Mouse (Mus musculus) forebrain, embryonic 14.5 days (tissue): ENCODE data around the gene Tmem132d. TPM values are rescaled to one million over a fixed set of nuclear protein-coding genes. Genes with fewer than 3 reads are reported as not detected.
A peak's percentile ranks its signal among the peaks of the same experiment; 100 is the strongest.

Source experiments
- ATAC-seq: fragments of 200-750 bp; cut with Nextera tagmentation; 2 replicates; pipeline ENCODE4 v1.8.0; 2017; ENCODE audit warnings: mild to moderate bottlenecking, moderate library complexity
- DNase-seq: peaks from one replicate; pipeline ENCODE4 v3.0.0-alpha.2; 2015; ENCODE audit warnings: low spot score
- H3K27ac ChIP-seq: fragments of 300-500 bp; sonication (generic); 2 replicates; pipeline ENCODE4 v1.5.1; 2014; ENCODE audit warnings: low read depth, mild to moderate bottlenecking, control low read depth, low read length, moderate library complexity
- H3K27me3 ChIP-seq: fragments of 300-500 bp; sonication (generic); replicated peaks from 2 replicates; pipeline ENCODE4 v1.6.1; 2014; ENCODE audit warnings: low read length, control low read depth, mixed read lengths; ENCODE audit not compliant: control insufficient read depth, insufficient read depth
- H3K36me3 ChIP-seq: fragments of 300-500 bp; sonication (generic); 2 replicates; pipeline ENCODE4 v1.6.1; 2014; ENCODE audit warnings: low read length, control low read depth; ENCODE audit not compliant: control insufficient read depth, insufficient read depth
- H3K4me1 ChIP-seq: fragments of 300-500 bp; sonication (generic); 2 replicates; pipeline ENCODE4 v1.6.1; 2014; ENCODE audit warnings: antibody characterized with exemption, low read length, control low read depth; ENCODE audit not compliant: control insufficient read depth, insufficient read depth
- H3K4me2 ChIP-seq: fragments of 300-500 bp; sonication (generic); 2 replicates; pipeline ENCODE4 v1.6.1; 2014; ENCODE audit warnings: mild to moderate bottlenecking, control low read depth, low read length
- H3K4me3 ChIP-seq: fragments of 300-500 bp; sonication (generic); 2 replicates; pipeline ENCODE4 v1.5.1; 2014; ENCODE audit warnings: low read depth, low read length, control low read depth
- H3K9ac ChIP-seq: fragments of 300-500 bp; sonication (generic); 2 replicates; pipeline ENCODE4 v1.6.1; 2014; ENCODE audit warnings: mild to moderate bottlenecking, low read length, control low read depth, moderate library complexity
- H3K9me3 ChIP-seq: fragments of 300-500 bp; sonication (generic); replicated peaks from 2 replicates; pipeline ENCODE4 v1.6.1; 2016; ENCODE audit warnings: low read length, control low read depth, mixed read lengths; ENCODE audit not compliant: control insufficient read depth
- WGBS: fragments of 180-500 bp; shearing (Covaris S2); extraction: QIAGEN DNeasy Blood & Tissue Kit; methylation state at CpG from one replicate; pipeline ENCODE4 v1.1.7; 2014; 5-methylcytosine and 5-hydroxymethylcytosine counted together
- polyA plus RNA-seq: library from polyadenylated mRNA; unstranded; fragments of >200 nt; fragmentation: Nextera tagmentation; extraction: Ambion mirVana; gene quantifications from 2 replicates; pipeline ENCODE4 v1.2.1, GENCODE M21; 2014

The Tmem132d gene
- polyA plus RNA-seq: 0.86 and 1.1 TPM in 2 replicates

DNA sequence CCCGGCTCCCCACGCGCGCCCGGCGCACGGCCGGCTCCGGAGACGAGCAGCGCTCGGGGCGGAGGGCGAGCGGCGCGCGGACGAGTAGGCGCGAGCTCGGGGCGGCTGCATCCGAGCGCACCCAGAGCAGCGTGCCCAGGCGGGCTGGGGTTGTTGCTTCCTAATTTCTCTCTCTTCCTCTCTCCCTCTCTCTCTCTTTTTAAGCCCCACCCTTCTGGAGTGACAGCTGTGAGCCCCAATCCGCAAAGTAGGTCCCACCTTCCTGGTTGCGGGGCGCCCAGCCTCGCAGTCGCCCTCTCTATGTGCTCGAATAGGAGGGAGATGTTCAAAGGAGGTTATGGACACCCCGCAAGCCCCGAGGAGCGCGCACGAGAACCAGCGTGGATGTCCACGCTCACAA lies at the start of gene Tmem132d:
TSS of gene Tmem132d (minus strand) at position 162 of the 400 bp plus-strand sequence.
- peak within 1 kb of the TSS; percentile 50 for H3K9ac ChIP-seq
- H3K36me3 ChIP-seq: no peaks in the 10 kb centered on the region
- DNase-seq: no peak
- WGBS: under 1% methylated on average over 29 of the region's 40 CpGs
- H3K27me3 ChIP-seq: peaks cover 44% of the 10 kb centered on the region
- H3K4me2 ChIP-seq: peak within 1 kb of the TSS; percentile 74
- no peaks in the 10 kb centered on the region for H3K4me1 ChIP-seq
- peak within 1 kb of the TSS; percentile 43 for H3K4me3 ChIP-seq
- no peak within 1 kb of the TSS for H3K27ac ChIP-seq
- H3K9me3 ChIP-seq: no peaks in the 10 kb centered on the region
- peak; percentile 26; the same call in 1 of the 2 replicates for ATAC-seq

DNA sequence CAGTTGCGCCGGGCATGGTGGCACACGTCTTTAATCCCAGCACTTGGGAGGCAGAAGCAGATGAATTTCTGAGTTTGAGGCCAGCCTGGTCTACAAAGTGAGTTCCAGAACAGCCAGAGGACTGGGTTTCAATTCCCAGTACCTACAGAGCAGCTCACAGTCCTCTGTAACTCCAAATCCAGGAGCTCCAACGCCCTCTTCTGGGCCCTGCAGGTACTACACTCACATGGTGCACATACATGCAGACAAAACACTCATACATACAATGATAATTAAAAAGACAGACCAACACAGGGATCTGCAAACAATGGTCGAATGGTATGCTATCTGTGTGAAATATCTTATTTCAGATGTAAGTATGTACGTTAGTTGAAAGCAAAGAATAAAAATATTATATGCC lies 47.9 kb upstream of the Tmem132d start:
- H3K4me2 ChIP-seq: no peak overlapping the region
- peaks cover 7% of the 10 kb centered on the region; the same call in 1 of the 2 replicates for H3K4me1 ChIP-seq
- no peak overlapping the region for H3K4me3 ChIP-seq
- no peaks in the 10 kb centered on the region for H3K27me3 ChIP-seq
- ATAC-seq (no peak), DNase-seq (no peak)
- no peaks in the 10 kb centered on the region for H3K36me3 ChIP-seq
- no peak overlapping the region for H3K27ac ChIP-seq
- no peak overlapping the region for H3K9ac ChIP-seq
- WGBS: 88% methylated on average over 6 of the region's 6 CpGs
- no peaks in the 10 kb centered on the region for H3K9me3 ChIP-seq

DNA sequence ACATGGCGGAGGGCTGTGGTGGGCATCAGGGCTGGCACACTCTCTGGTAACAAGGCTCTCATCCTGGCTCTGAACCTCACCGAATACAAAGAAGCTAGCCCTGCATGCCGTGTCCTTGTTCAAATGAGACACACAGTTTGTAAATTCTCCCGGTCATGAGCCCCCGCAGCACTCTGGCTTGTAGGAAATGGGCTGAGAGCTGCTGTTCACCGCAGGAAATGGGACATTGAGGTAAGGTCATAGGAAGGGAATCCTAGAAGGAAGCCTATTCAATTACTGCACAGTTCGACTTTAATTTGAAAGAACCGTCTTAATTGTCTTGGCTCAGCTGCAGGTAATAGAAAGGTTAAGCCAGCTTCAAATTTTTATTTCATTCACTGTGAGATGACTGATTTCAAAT lies 42.5 kb upstream of the Tmem132d start:
- no peaks in the 10 kb centered on the region for H3K4me1 ChIP-seq
- H3K9me3 ChIP-seq: no peaks in the 10 kb centered on the region
- H3K4me2 ChIP-seq: no peak overlapping the region
- H3K27ac ChIP-seq: no peak overlapping the region
- WGBS: 90% methylated on average over 8 of the region's 8 CpGs
- ATAC-seq (no peak), DNase-seq (no peak)
- no peaks in the 10 kb centered on the region for H3K27me3 ChIP-seq
- H3K36me3 ChIP-seq: no peaks in the 10 kb centered on the region
- H3K4me3 ChIP-seq: no peak overlapping the region
- no peak overlapping the region for H3K9ac ChIP-seq

DNA sequence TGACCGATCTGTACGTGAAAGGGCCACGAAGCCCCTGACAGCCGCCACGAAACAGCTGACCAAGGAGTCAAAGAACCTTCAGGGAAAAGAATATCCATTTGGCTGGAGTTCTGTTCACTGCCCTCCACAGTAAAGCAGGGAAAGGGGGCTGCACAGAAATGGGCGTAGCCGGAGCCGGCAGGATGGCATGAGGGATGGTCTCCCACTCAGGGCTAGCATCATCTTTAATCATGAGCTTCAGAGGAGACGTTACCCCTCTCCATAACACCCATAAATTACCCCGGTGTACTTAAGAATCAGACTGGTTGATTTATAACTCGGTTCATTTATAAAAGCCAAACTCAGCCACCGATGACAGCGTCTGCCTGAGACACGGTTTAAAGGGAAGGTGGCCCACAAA lies 36.9 kb upstream of the Tmem132d start:
- Histone ChIP-seq H3K4me3 (no peak overlapping the region), H3K27ac (no peak overlapping the region), H3K4me2 (no peak overlapping the region), H3K27me3 (no peaks in the 10 kb centered on the region), H3K36me3 (no peaks in the 10 kb centered on the region), H3K4me1 (no peaks in the 10 kb centered on the region), H3K9ac (no peak overlapping the region), H3K9me3 (no peaks in the 10 kb centered on the region)
- ATAC-seq: no peak
- DNase-seq: no peak
- 83% methylated on average over 14 of the region's 14 CpGs for WGBS

DNA sequence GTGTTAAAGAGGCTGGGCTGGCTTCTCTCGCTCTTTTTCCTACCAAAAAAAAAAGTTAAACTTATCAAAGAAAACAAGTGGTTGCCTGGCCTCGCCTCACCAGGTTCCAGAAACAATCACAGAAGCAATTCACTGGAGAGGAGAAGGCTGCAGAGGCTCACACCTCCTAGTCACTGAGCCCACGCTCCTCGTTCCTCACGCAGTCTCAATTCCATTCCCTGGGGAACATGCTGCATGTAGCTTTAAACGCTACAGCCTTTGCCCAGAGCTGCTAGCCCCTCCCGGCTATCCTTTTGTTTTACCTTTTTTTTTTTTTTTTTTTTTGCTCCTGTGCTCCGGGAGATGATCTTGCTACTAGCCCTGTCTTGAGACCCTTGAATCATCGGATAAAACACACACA lies 31.6 kb upstream of the Tmem132d start:
- H3K4me1 ChIP-seq: no peaks in the 10 kb centered on the region
- ATAC-seq (no peak), DNase-seq (no peak)

DNA sequence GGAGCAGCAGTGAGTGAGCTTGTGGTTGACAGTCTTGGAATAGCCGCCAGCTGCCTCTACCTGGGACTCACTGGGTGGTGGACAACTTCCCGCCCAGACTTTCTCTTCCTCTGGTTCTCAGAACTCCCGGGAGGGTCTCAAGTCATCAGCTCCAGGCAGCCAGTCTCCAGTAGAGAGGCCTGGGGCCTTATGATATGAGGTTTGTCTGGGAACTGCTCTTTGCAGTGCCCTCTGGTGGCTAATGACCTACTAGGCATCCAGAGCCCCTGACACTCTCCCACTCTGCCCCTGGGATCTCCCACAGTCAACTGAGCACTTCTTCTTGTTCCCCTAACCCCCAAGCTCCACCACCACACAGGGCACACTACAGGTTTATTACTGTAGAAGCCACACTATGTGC lies 27.7 kb upstream of the Tmem132d start:
- Histone ChIP-seq H3K4me2 (no peak overlapping the region), H3K4me1 (no peaks in the 10 kb centered on the region), H3K27ac (no peak overlapping the region), H3K4me3 (no peak overlapping the region), H3K9me3 (no peaks in the 10 kb centered on the region), H3K27me3 (no peaks in the 10 kb centered on the region), H3K9ac (no peak overlapping the region), H3K36me3 (no peaks in the 10 kb centered on the region)
- ATAC-seq (no peak), DNase-seq (no peak)
- WGBS: 45% methylated on average over 3 of the region's 3 CpGs

More for the DNA sequence above, 31.6 kb upstream of the Tmem132d start:
- H3K36me3 ChIP-seq: no peaks in the 10 kb centered on the region
- no peaks in the 10 kb centered on the region for H3K9me3 ChIP-seq
- no peaks in the 10 kb centered on the region for H3K27me3 ChIP-seq
- H3K4me3 ChIP-seq: no peak overlapping the region
- no peak overlapping the region for H3K27ac ChIP-seq
- H3K9ac ChIP-seq: no peak overlapping the region
- H3K4me2 ChIP-seq: no peak overlapping the region
- WGBS: 12% methylated on average over 9 of the region's 9 CpGs

DNA sequence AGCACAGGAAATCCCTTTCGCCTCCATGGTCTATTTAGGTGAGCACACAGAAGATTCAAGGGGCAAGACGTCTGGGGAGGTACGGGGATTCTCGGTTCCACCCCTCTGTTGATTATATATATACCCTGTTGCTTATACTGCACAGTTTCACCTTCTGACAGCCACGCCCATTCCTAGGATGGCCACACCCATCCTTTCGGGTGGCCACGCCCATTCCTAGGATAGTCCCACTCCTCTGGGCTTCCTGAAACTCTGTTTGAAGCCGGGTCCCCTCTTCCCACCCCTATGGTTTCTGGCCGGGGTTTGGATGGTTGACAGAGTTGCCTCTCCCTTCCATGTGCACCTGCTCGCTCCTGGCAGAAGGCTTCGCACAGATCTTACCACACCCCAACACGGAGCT lies 22.9 kb upstream of the Tmem132d start:
- Histone ChIP-seq H3K9me3 (no peaks in the 10 kb centered on the region), H3K36me3 (no peaks in the 10 kb centered on the region), H3K4me1 (peaks cover 6% of the 10 kb centered on the region), H3K4me3 (no peak overlapping the region), H3K27me3 (no peaks in the 10 kb centered on the region), H3K4me2 (no peak overlapping the region), H3K27ac (no peak overlapping the region), H3K9ac (no peak overlapping the region)
- ATAC-seq: no peak
- no peak for DNase-seq
- 84% methylated on average over 12 of the region's 12 CpGs for WGBS

DNA sequence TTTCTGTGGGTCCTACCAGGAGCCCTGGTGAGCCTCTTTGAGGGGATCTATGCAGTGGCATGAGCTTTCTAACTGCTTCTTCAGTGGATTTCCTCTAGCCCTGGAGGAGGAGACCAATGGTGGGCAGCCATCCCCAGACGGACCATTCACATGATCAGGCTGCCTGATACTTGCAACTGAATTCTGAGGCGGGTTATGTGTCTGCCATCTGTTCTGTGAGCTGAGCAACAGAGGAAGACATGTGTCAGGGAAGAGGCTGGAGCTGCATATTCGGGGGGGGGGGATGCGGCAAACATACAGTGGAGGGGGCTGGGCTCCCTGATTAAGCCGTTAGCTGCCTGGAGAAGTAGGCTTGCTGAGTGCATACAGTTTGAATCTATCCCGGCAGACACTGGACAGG lies 19.3 kb upstream of the Tmem132d start:
- H3K27me3 ChIP-seq: no peaks in the 10 kb centered on the region
- WGBS: 20% methylated on average over 6 of the region's 6 CpGs
- no peaks in the 10 kb centered on the region for H3K9me3 ChIP-seq
- peaks cover 6% of the 10 kb centered on the region for H3K4me1 ChIP-seq
- no peak overlapping the region for H3K4me3 ChIP-seq
- no peaks in the 10 kb centered on the region for H3K36me3 ChIP-seq
- DNase-seq (peak; percentile 68), ATAC-seq (peak; percentile 74; the same call in 1 of the 2 replicates)
- H3K27ac ChIP-seq: peak overlapping the region; percentile 44
- H3K9ac ChIP-seq: no peak overlapping the region
- H3K4me2 ChIP-seq: no peak overlapping the region

DNA sequence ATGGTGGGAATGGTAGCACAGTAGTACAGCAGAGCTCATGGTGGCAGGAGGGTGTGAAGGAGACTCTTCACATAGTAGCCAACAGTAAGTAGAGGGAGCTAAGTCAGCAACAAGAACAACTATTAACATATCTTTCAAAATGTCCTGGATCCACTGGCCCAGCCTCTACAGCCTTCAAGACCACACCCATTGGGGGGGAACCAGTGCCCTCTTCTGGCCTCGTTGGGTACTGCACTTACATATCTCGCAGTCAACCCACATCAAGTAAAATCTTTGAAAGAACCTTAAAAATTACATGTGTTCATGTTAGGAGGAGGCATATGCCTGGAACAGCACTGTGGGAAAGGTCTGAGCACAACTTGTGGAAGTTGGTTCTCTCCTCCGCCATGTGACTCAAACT lies 17.9 kb upstream of the Tmem132d start:
- WGBS: 81% methylated on average over 3 of the region's 3 CpGs
- ATAC-seq: no peak

More for the DNA sequence above, 17.9 kb upstream of the Tmem132d start:
- no peak overlapping the region for H3K4me2 ChIP-seq
- H3K36me3 ChIP-seq: no peaks in the 10 kb centered on the region
- no peak overlapping the region for H3K27ac ChIP-seq
- no peaks in the 10 kb centered on the region for H3K9me3 ChIP-seq
- H3K4me3 ChIP-seq: no peak overlapping the region
- H3K4me1 ChIP-seq: peaks cover 6% of the 10 kb centered on the region
- no peaks in the 10 kb centered on the region for H3K27me3 ChIP-seq
- no peak for DNase-seq
- H3K9ac ChIP-seq: no peak overlapping the region
